Mouse (Mus musculus): ENCODE results near the gene D5Ertd579e.
"Not testable (repeated sequence)": the region's sequence is repeated elsewhere in the genome, so short reads cannot be mapped to it uniquely, and the experiment has no call there.

D5Ertd579e gene

GRCm38 (mm10) chr5:36679918-36680598, 15.8 kb downstream of the D5Ertd579e start:
- no peak for DNase-seq

GRCm38 (mm10) chr5:36678799-36679198, 17.0 kb downstream of the D5Ertd579e start:
- DNase-seq: peak; percentile 24

GRCm38 (mm10) chr5:36677907-36678306, 17.9 kb downstream of the D5Ertd579e start:
- DNase-seq: no peak

- DNase-seq: no peak
These were observed 20.4 kb downstream of the D5Ertd579e start for GRCm38 (mm10) chr5:36675466-36675865.

GRCm38 (mm10) chr5:36674658-36675433, 21.0 kb downstream of the D5Ertd579e start:
- DNase-seq: no peak

- DNase-seq: no peak
These were observed 26.5 kb downstream of the D5Ertd579e start for GRCm38 (mm10) chr5:36669021-36670008.

- no peak for DNase-seq
These were observed 27.3 kb downstream of the D5Ertd579e start for GRCm38 (mm10) chr5:36668572-36668971.

- not testable (repeated sequence) for DNase-seq
These were observed 27.8 kb downstream of the D5Ertd579e start for GRCm38 (mm10) chr5:36667986-36668385.

- no peak for DNase-seq
These were observed 28.7 kb downstream of the D5Ertd579e start for GRCm38 (mm10) chr5:36667165-36667564.

GRCm38 (mm10) chr5:36666699-36667098, 29.1 kb downstream of the D5Ertd579e start:
- DNase-seq: not testable (repeated sequence)

GRCm38 (mm10) chr5:36663329-36663728, 32.5 kb downstream of the D5Ertd579e start:
- no peak for DNase-seq

- DNase-seq: not testable (repeated sequence)
These were observed 34.7 kb downstream of the D5Ertd579e start for GRCm38 (mm10) chr5:36660977-36661760.

- no peak for DNase-seq
These were observed 70.2 kb downstream of the D5Ertd579e start for GRCm38 (mm10) chr5:36625612-36626011.

- DNase-seq: no peak
These were observed 72.2 kb downstream of the D5Ertd579e start for GRCm38 (mm10) chr5:36623670-36624069.

- no peak for DNase-seq
These were observed 74.8 kb downstream of the D5Ertd579e start for GRCm38 (mm10) chr5:36621058-36621449.

- DNase-seq: no peak
These were observed 75.3 kb downstream of the D5Ertd579e start for GRCm38 (mm10) chr5:36620409-36621057.

GRCm38 (mm10) chr5:36618890-36619289, 76.9 kb downstream of the D5Ertd579e start:
- no peak for DNase-seq

- no peak for DNase-seq
These were observed 77.5 kb downstream of the D5Ertd579e start for GRCm38 (mm10) chr5:36618356-36618755.

- no peak for DNase-seq
These were observed 81.7 kb downstream of the D5Ertd579e start for GRCm38 (mm10) chr5:36614124-36614523.

- no peak for DNase-seq
These were observed 86.8 kb downstream of the D5Ertd579e start for GRCm38 (mm10) chr5:36608939-36609499.

- DNase-seq: peak; percentile 23
These were observed 92.8 kb downstream of the D5Ertd579e start for GRCm38 (mm10) chr5:36603031-36603430.
